Mouse (Mus musculus) frontal cortex, postnatal 14 days (tissue): ENCODE measurements at regions not wholly inside any gene's neighbourhood (a gene's known extent, or its start where the extent isn't known, plus 50 kb on each side); places are given as distances from the start of the nearest gene placed in this dataset.

Experiments
- DNase-seq, 2 experiments: peaks; one replicate each; pipeline ENCODE4 v3.0.0; 2022; ENCODE audit warnings: low spot score in 2 of 2

DNA sequence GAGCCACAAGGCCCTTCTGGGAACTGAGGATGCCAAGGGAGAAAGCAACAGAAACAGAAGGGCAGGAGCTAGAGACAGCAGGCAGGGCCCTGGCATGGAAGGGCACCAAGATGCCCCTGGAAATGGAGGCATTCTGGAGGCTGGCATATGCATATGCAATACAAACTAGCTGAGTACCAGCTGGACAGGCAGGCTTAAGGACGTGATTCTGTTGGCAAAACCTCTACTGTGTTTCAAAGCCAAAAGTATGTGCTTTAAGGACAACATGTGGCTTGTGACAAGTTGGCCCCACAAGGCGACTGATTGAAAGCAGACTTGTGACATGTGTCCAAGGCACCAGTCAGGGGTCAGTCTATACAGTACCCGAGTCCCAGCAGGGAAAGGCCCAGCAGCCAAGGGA lies 52.2 kb upstream of the A530016L24Rik start:
- DNase-seq = no peak

DNA sequence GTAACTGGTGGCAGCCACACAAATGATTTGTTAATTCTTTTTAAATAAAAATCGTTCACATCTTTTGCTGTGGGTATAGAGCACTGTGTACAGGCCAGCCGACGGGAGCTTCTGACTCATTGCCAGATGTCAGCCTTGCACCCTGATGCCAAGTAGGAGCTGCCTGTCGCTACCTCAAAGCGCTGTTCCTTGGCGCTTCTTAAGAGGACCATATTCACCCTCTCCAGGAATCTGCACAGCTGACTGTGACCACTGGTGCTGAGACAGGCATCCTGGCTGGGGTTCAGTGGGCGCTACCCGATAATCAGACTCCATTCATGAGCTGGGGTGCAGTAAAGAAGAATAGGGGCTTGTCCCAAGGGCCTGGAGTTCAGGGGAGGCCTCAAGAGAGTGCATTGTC lies 51.0 kb upstream of the A530016L24Rik start:
- no peak for DNase-seq
